19 mouse cellular contexts compared by ENCODE assay signal in the genomic region with DNA sequence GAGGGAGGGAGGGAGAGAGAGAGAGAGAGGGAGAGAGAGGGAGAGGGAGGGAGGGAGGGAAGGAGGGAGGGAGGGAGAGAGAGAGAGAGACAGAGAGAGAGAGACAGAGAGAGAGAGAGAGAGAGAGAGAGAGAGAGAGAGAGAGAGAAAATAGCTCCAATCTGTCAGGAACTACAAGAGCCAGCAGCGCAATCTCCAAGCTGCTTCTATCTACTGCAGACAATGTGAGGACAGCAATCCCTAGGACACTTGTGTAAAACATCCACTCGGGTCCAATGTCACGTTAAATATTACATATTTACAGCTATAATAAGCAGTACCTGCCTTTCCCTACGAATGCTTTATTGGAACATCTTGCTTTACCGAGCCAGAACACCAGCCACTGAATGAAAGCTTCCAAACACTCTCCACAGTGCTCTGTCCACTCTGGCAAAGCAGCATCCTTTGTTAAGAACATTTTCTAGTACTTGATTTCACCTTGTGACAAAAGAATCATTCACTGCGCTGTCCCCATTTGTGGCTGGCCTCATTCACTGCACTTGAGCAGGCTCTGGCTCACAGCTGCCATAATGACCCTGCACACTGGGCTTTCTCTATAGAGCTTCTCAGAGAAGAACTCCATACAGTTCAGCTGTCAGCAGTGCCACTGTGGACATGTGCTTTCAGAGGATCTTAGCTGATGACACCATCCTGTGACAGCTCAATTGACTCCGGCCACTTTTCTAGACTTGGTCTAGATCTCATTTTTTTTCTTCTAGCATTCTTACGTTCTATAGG. TPM values are rescaled to one million over a fixed set of nuclear protein-coding genes. Genes with fewer than 3 reads are reported as not detected.
A peak's percentile ranks its signal among the peaks of the same experiment; 100 is the strongest.
DNase-seq lines count a peak whose midpoint lies in the region; ATAC-seq and TF ChIP-seq lines count a peak whose summit lies in the region.
"Had no signal": no experiment of that assay in that cellular context is flagged by ENCODE, and none has a peak within 500 bp of the region (broad histone marks: within the 10 kb centered on the region; RNA-seq: fewer than 3 reads in every experiment).

No protein-coding gene starts in this region.

- WGBS in forebrain, embryonic 10.5 days = 82% methylated on average over 8 of the region's 8 CpGs
- WGBS in forebrain, embryonic 12.5 days = 67% methylated on average over 8 of the region's 8 CpGs
- WGBS in hindbrain, postnatal 0 days = 66% methylated on average over 8 of the region's 8 CpGs
- WGBS in midbrain, postnatal 0 days = 69% methylated on average over 8 of the region's 8 CpGs

- H3K9ac ChIP-seq in forebrain, embryonic 12.5 days = no peak overlapping the region
- H3K9ac ChIP-seq in hindbrain, postnatal 0 days (replicated peaks; ENCODE audit: low read length) = no peak overlapping the region
- H3K9ac ChIP-seq in midbrain, postnatal 0 days (replicated peaks; ENCODE audit: low read length, poor library complexity, severe bottlenecking) = no peak overlapping the region
- H3K9ac ChIP-seq: embryonic facial prominence, embryonic 15.5 days; heart, embryonic 15.5 days had no signal

- TF ChIP-seq CTCF in left cerebral cortex, adult 2 months (IDR thresholded peaks at IDR 0.05) = no peak
- TF ChIP-seq CTCF in hindbrain, postnatal 0 days (IDR thresholded peaks at IDR 0.05; ENCODE audit: low read depth) = no peak
- TF ChIP-seq CTCF in midbrain, postnatal 0 days (IDR thresholded peaks at IDR 0.05) = no peak

- H3K27me3 ChIP-seq in forebrain, embryonic 10.5 days (ENCODE audit: poor library complexity, severe bottlenecking) = no peaks in the 10 kb centered on the region
- no peaks in the 10 kb centered on the region for H3K27me3 ChIP-seq in forebrain, embryonic 12.5 days
- no peaks in the 10 kb centered on the region for H3K27me3 ChIP-seq in hindbrain, postnatal 0 days (ENCODE audit: insufficient read depth, low read length)
- no peaks in the 10 kb centered on the region for H3K27me3 ChIP-seq in midbrain, postnatal 0 days (ENCODE audit: insufficient read depth, low read length)
- H3K27me3 ChIP-seq: CH12.LX; embryonic facial prominence, embryonic 15.5 days; heart, embryonic 15.5 days had no signal

- no peak overlapping the region for H3K4me3 ChIP-seq in forebrain, embryonic 10.5 days
- no peak overlapping the region for H3K4me3 ChIP-seq in forebrain, embryonic 12.5 days (replicated peaks)
- no peak overlapping the region for H3K4me3 ChIP-seq in left cerebral cortex, adult 2 months
- H3K4me3 ChIP-seq in hindbrain, postnatal 0 days (ENCODE audit: low read length) = no peak overlapping the region
- H3K4me3 ChIP-seq in midbrain, postnatal 0 days (ENCODE audit: low read depth, low read length) = no peak overlapping the region
- H3K4me3 ChIP-seq: embryonic facial prominence, embryonic 15.5 days; heart, embryonic 15.5 days had no signal

- peaks cover 24% of the 10 kb centered on the region for H3K4me1 ChIP-seq in forebrain, embryonic 10.5 days
- peaks cover 9% of the 10 kb centered on the region for H3K4me1 ChIP-seq in forebrain, embryonic 12.5 days
- H3K4me1 ChIP-seq in hindbrain, postnatal 0 days (ENCODE audit: insufficient read depth, low read length) = no peaks in the 10 kb centered on the region
- no peaks in the 10 kb centered on the region for H3K4me1 ChIP-seq in midbrain, postnatal 0 days (ENCODE audit: insufficient read depth, low read length)
- H3K4me1 ChIP-seq: embryonic facial prominence, embryonic 15.5 days; heart, embryonic 15.5 days had no signal

- no peak for ATAC-seq in forebrain, embryonic 12.5 days (ENCODE audit: low FRiP score)
- ATAC-seq in hindbrain, postnatal 0 days = peak; percentile 72
- ATAC-seq in midbrain, postnatal 0 days (ENCODE audit: low FRiP score) = peak; percentile 65
- ATAC-seq: intestine, postnatal 0 days had no signal

- intact Hi-C loops in left cerebral cortex, postnatal 14 days (cut with DNase I) = no loop called here
- intact Hi-C loops in left cerebral cortex, adult 2 months (cut with DNase I) = no loop called here

- H3K4me2 ChIP-seq in forebrain, embryonic 12.5 days = no peak overlapping the region
- no peak overlapping the region for H3K4me2 ChIP-seq in hindbrain, postnatal 0 days (ENCODE audit: low read depth, low read length)
- no peak overlapping the region for H3K4me2 ChIP-seq in midbrain, postnatal 0 days (ENCODE audit: low read depth, low read length, poor library complexity, severe bottlenecking)
- H3K4me2 ChIP-seq: embryonic facial prominence, embryonic 15.5 days; heart, embryonic 15.5 days; liver, embryonic 11.5 days had no signal

- 0 out of 2 replicates have a peak, but pooled peaks cover 2% of the 10 kb centered on the region for H3K36me3 ChIP-seq in forebrain, embryonic 10.5 days (replicated peaks)
- no peaks in the 10 kb centered on the region for H3K36me3 ChIP-seq in forebrain, embryonic 12.5 days (replicated peaks)
- H3K36me3 ChIP-seq in hindbrain, postnatal 0 days (ENCODE audit: insufficient read depth, low read length) = no peaks in the 10 kb centered on the region
- H3K36me3 ChIP-seq in midbrain, postnatal 0 days (ENCODE audit: insufficient read depth, low read length) = no peaks in the 10 kb centered on the region
- H3K36me3 ChIP-seq: embryonic facial prominence, embryonic 15.5 days; heart, embryonic 15.5 days had no signal

- H3K9me3 ChIP-seq in forebrain, embryonic 10.5 days = peaks cover 6% of the 10 kb centered on the region
- H3K9me3 ChIP-seq in forebrain, embryonic 12.5 days = 0 out of 2 replicates have a peak, but pooled peaks cover 2% of the 10 kb centered on the region
- H3K9me3 ChIP-seq in hindbrain, postnatal 0 days (ENCODE audit: low read length) = no peaks in the 10 kb centered on the region
- no peaks in the 10 kb centered on the region for H3K9me3 ChIP-seq in midbrain, postnatal 0 days (ENCODE audit: low read length)
- H3K9me3 ChIP-seq: embryonic facial prominence, embryonic 15.5 days; heart, embryonic 15.5 days had no signal

- peak overlapping the region; percentile 48; the same call in 1 of the 2 replicates for H3K27ac ChIP-seq in forebrain, embryonic 10.5 days
- no peak overlapping the region for H3K27ac ChIP-seq in forebrain, embryonic 12.5 days
- H3K27ac ChIP-seq in left cerebral cortex, adult 2 months = no peak overlapping the region
- no peak overlapping the region; the same call in 1 of the 2 replicates for H3K27ac ChIP-seq in hindbrain, postnatal 0 days
- no peak overlapping the region for H3K27ac ChIP-seq in midbrain, postnatal 0 days (ENCODE audit: low read depth, low read length)
- H3K27ac ChIP-seq: embryonic facial prominence, embryonic 15.5 days; heart, embryonic 15.5 days had no signal

- DNase-seq in forebrain, embryonic 10.5 days (ENCODE audit: extremely low spot score, low spot score) = no peak
- peak; percentile 22 to 31 for DNase-seq in left cerebral cortex, postnatal 14 days (ENCODE audit: low spot score in 2 of 2)
- DNase-seq in left cerebral cortex, adult 2 months (ENCODE audit: extremely low spot score in 1 of 2, low spot score in 2 of 2) = no peak
- peak; percentile 20 for DNase-seq in hindbrain, postnatal 0 days (ENCODE audit: low spot score)
- no peak for DNase-seq in midbrain, postnatal 0 days (ENCODE audit: low spot score)
- no peak for DNase-seq in layer of hippocampus, adult 9-10 months (ENCODE audit: low spot score)
- no peak for DNase-seq in gastrocnemius, postnatal 4 days (ENCODE audit: low spot score in 2 of 2)
- DNase-seq: cerebellum, adult 9-10 months; gastrocnemius, postnatal 14 days; layer of hippocampus, postnatal 36 days; left cerebral cortex, postnatal 4 days; lung, adult 18-20 months; lung, postnatal 14 days had no signal

RNA-seq across cellular contexts. Expression of a gene that starts 57.0 kb away (rescaled TPM):
- polyA plus RNA-seq in forebrain, embryonic 10.5 days (2016; fragmentation: Nextera tagmentation; extraction: Ambion mirVana) = 20.7 and 21.6 TPM in 2 replicates
- polyA plus RNA-seq in forebrain, embryonic 12.5 days (2016; fragmentation: Nextera tagmentation; extraction: Ambion mirVana) = 25.3 and 33.0 TPM in 2 replicates
- 10 to 100 TPM; 44.2 to 46.3 TPM for total RNA-seq in left cerebral cortex, postnatal 14 days (2021)
- 10 to 100 TPM; 32.5 to 34.3 TPM for total RNA-seq in left cerebral cortex, adult 2 months (2021)
- 49.8 and 50.9 TPM in 2 replicates for total RNA-seq in hindbrain, postnatal 0 days (2014; rRNA removed)
- 39.3 and 43.4 TPM in 2 replicates for polyA plus RNA-seq in hindbrain, postnatal 0 days (2015; fragmentation: Nextera tagmentation; extraction: Ambion mirVana)
- total RNA-seq in midbrain, postnatal 0 days (2014; rRNA removed) = 47.6 and 56.8 TPM in 2 replicates
- 38.5 and 40.7 TPM in 2 replicates for polyA plus RNA-seq in midbrain, postnatal 0 days (2015; fragmentation: Nextera tagmentation; extraction: Ambion mirVana)
- 1 to 10 TPM; 5.4 to 6.6 TPM for total RNA-seq in gastrocnemius, postnatal 4 days (2021)

Comparison
In these comparisons a context has a peak if more than half of its experiments do, and no peak if none do; other contexts are left out.
1. DNase-seq: peak in left cerebral cortex, postnatal 14 days (2 of 2) and hindbrain, postnatal 0 days (single experiment); none in forebrain, embryonic 10.5 days (single experiment), left cerebral cortex, adult 2 months (0 of 2), midbrain, postnatal 0 days (single experiment), layer of hippocampus, adult 9-10 months (single experiment) and gastrocnemius, postnatal 4 days (0 of 2).